Mouse (Mus musculus) E14TG2a.4 (cell line): Measurements from ENCODE around the gene Gls2.
"Not testable (repeated sequence)": the region's sequence is repeated elsewhere in the genome, so short reads cannot be mapped to it uniquely, and the experiment has no call there.

Source experiments
- H3K27me3 ChIP-seq: 2 replicates; pipeline ENCODE4 v1.6.1; 2014; ENCODE audit warnings: low read length, control low read depth; ENCODE audit not compliant: insufficient read depth
- H3K36me3 ChIP-seq: 2 replicates; pipeline ENCODE4 v1.6.1; 2014; ENCODE audit warnings: low read length, control low read depth; ENCODE audit not compliant: insufficient read depth
- H3K4me1 ChIP-seq: replicated peaks from 2 replicates; pipeline ENCODE4 v1.6.1; 2014; ENCODE audit warnings: low read depth, low read length, control low read depth
- H3K4me3 ChIP-seq: replicated peaks from 2 replicates; pipeline ENCODE4 v1.5.1; 2014; ENCODE audit warnings: mild to moderate bottlenecking, low read length
- H3K9me3 ChIP-seq: 2 replicates; pipeline ENCODE4 v1.6.1; 2014; ENCODE audit warnings: low read length, control low read depth
- CTCF ChIP-seq: conservative IDR thresholded peaks from 2 replicates; pipeline ENCODE4 v1.5.1; 2014; ENCODE audit warnings: low read length
- NANOG ChIP-seq: IDR thresholded peaks from 2 replicates; pipeline ENCODE4 v1.6.1; 2014; ENCODE audit warnings: borderline replicate concordance, low read length, mixed read lengths
- POU5F1 ChIP-seq: IDR thresholded peaks from 2 replicates; pipeline ENCODE4 v1.6.1; 2014; ENCODE audit warnings: low read length, borderline replicate concordance

The Gls2 gene

GRCm38 (mm10) chr10:128194024-128194550 lies at the start of gene Gls2:
Gene Gls2 (plus strand): TSS chr10:128194457.
- Histone ChIP-seq H3K27me3 (peaks cover 10% of the 10 kb centered on the region), H3K4me3 (peak within 1 kb of the TSS; percentile 97), H3K4me1 (peaks cover 28% of the 10 kb centered on the region), H3K9me3 (no peaks in the 10 kb centered on the region), H3K36me3 (peaks cover 2% of the 10 kb centered on the region)
- TF ChIP-seq POU5F1 (no peak), CTCF (no peak), NANOG (no peak)

GRCm38 (mm10) chr10:128144961-128145360 lies 49.3 kb upstream of the Gls2 start:
- Histone ChIP-seq H3K4me3 (no peak overlapping the region), H3K4me1 (peaks cover 69% of the 10 kb centered on the region), H3K9me3 (no peaks in the 10 kb centered on the region), H3K27me3 (no peaks in the 10 kb centered on the region), H3K36me3 (peaks cover 36% of the 10 kb centered on the region)
- TF ChIP-seq POU5F1: no peak
- TF ChIP-seq CTCF: no peak
- TF ChIP-seq NANOG: no peak

GRCm38 (mm10) chr10:128148789-128149365 lies 45.4 kb upstream of the Gls2 start:
- no peaks in the 10 kb centered on the region for H3K9me3 ChIP-seq
- peaks cover 27% of the 10 kb centered on the region for H3K36me3 ChIP-seq
- H3K4me1 ChIP-seq: peaks cover 54% of the 10 kb centered on the region
- TF ChIP-seq POU5F1 (no peak), NANOG (no peak), CTCF (no peak)
- no peaks in the 10 kb centered on the region for H3K27me3 ChIP-seq
- H3K4me3 ChIP-seq: peak overlapping the region; percentile 63

DNA sequence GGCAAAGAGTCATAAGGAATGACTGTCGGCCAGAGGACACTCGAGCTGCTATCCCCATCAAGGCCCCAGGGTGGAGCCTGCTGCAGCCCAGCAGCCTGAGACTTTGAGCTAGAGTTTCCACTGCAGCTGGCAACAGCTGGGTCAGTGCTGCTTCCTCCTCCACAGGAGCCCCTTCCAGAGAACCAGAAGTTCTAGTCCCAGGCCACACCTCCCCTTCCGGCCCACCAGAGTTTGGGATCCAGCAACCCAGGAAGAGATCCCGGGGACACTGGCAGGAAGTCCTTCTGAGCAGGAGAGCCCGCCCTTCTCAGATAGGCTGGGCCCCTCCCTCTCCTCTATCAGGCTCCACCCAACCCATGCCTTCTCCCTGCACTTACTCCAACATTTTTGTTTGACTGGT lies 44.7 kb upstream of the Gls2 start:
- Histone ChIP-seq H3K4me3 (peak overlapping the region; percentile 63), H3K4me1 (peaks cover 48% of the 10 kb centered on the region), H3K36me3 (peaks cover 25% of the 10 kb centered on the region), H3K9me3 (no peaks in the 10 kb centered on the region), H3K27me3 (no peaks in the 10 kb centered on the region)
- 0 out of 2 replicates have a peak, but pooled peaks have one; percentile 12 for TF ChIP-seq CTCF
- TF ChIP-seq POU5F1: no peak

GRCm38 (mm10) chr10:128150941-128151340 lies 43.3 kb upstream of the Gls2 start:
- TF ChIP-seq NANOG: no peak
- no peak for TF ChIP-seq POU5F1
- TF ChIP-seq CTCF: no peak
- no peaks in the 10 kb centered on the region for H3K27me3 ChIP-seq

DNA sequence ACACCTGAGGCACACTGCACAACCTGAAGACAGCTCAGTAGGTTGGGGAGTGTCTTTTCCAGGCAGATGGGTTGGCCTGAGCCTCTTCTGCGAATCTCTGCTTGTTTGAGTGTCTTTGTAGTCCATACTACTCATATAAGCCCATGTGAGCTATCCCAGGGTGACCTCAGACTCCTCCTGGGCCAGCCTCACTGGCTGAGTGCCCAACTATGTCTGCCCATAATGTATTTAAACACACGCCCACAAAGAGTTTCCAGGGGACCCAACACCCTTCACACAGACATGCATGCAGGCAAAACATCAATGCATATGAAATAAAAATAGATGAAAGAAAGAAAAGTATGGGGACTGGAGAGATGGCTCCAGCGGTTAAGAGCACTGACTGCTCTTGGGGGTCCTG lies 40.3 kb upstream of the Gls2 start:
- Histone ChIP-seq H3K27me3 (no peaks in the 10 kb centered on the region), H3K4me3 (no peak overlapping the region), H3K9me3 (no peaks in the 10 kb centered on the region), H3K4me1 (peaks cover 38% of the 10 kb centered on the region), H3K36me3 (peaks cover 8% of the 10 kb centered on the region)
- TF ChIP-seq CTCF: no peak
- no peak for TF ChIP-seq POU5F1
- TF ChIP-seq NANOG: no peak

More at GRCm38 (mm10) chr10:128150941-128151340, 43.3 kb upstream of the Gls2 start:
- H3K4me1 ChIP-seq: peaks cover 38% of the 10 kb centered on the region
- no peaks in the 10 kb centered on the region for H3K9me3 ChIP-seq
- H3K36me3 ChIP-seq: peaks cover 16% of the 10 kb centered on the region
- peak overlapping the region; percentile 33 for H3K4me3 ChIP-seq

DNA sequence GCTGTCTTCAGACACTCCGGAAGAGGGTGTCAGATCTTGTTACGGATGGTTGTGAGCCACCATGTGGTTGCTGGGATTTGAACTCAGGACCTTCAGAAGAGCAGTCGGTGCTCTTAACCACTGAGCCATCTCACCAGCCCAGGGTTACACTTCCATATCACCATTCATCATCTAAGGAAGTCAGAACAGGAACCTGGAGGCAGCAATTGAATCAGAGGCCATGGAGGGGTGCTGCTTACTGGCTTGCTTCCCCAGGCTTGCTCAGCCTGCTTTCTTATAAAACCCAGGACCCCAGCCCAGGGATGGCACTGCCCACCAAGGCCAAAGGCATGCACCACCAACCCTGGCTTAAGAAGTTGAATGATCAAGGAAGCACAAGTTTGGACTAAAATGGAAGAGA lies 28.5 kb upstream of the Gls2 start:
- peaks cover 12% of the 10 kb centered on the region for H3K4me1 ChIP-seq
- H3K9me3 ChIP-seq, H3K36me3 ChIP-seq, H3K4me3 ChIP-seq, H3K27me3 ChIP-seq: not testable (repeated sequence)

DNA sequence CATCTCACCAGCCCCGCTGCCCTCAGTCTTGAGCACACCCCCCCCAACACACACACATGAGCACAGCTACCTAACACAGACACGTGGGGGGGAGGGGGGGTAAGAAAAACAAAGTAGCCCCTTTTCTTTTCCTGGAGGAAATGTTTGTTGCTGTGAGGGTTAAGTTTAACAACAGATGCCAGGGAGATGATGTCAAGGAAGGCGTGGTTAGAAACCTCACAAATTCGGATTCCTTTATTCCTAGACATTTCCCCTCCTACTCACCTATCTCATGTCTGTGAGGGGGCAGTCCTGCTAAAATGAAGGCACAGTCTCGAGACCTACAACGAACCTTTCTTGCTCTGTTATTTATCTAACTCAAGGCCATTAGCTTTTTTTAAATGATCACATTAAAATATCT lies 27.2 kb upstream of the Gls2 start:
- Histone ChIP-seq H3K4me3 (no peak overlapping the region), H3K9me3 (no peaks in the 10 kb centered on the region), H3K27me3 (no peaks in the 10 kb centered on the region), H3K36me3 (no peaks in the 10 kb centered on the region), H3K4me1 (peaks cover 20% of the 10 kb centered on the region)
- TF ChIP-seq NANOG: no peak
- no peak for TF ChIP-seq CTCF
- TF ChIP-seq POU5F1: no peak

DNA sequence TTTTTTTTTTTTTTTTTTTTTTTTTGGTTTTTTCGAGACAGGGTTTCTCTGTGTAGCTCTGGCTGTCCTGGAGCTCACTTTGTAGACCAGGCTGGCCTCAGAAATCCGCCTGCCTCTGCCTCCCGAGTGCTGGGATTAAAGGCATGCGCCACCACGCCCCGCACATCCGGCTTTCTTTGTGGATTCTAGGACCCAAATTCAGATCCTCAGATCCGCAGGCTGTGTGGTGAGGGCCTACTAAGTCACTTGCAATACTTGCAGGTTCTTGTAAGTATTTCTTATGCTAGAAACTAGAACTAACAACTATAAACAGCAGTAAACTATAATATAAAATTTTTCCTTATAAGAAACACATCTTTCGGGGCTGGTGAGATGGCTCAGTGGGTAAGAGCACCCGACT lies 22.9 kb upstream of the Gls2 start:
- peaks cover 50% of the 10 kb centered on the region for H3K4me1 ChIP-seq
- not testable (repeated sequence) for H3K4me3 ChIP-seq, H3K9me3 ChIP-seq, H3K36me3 ChIP-seq, H3K27me3 ChIP-seq
